Mouse (Mus musculus): ENCODE results near the gene Gm4756. TPM values are rescaled to one million over a fixed set of nuclear protein-coding genes. Genes with fewer than 3 reads are reported as not detected.
"Not testable (repeated sequence)": the region's sequence is repeated elsewhere in the genome, so short reads cannot be mapped to it uniquely, and the experiment has no call there.

Gene Gm4756
- not detected in 2 replicates for polyA plus RNA-seq (2015; fragmentation: Nextera tagmentation; extraction: Ambion mirVana)

GRCm38 (mm10) chr12:72649611-72650330 lies at the start of gene Gm4756:
TSS of gene Gm4756 (minus strand) at chr12:72649661.
- no peak within 1 kb of the TSS for H3K9ac ChIP-seq
- H3K27ac ChIP-seq (replicated peaks), result no peak within 1 kb of the TSS
- no peaks in the 10 kb centered on the region for H3K36me3 ChIP-seq
- H3K4me2 ChIP-seq, result no peak within 1 kb of the TSS
- H3K4me3 ChIP-seq, result no peak within 1 kb of the TSS
- no peak for ATAC-seq (ENCODE audit: low FRiP score, low read depth)
- no peaks in the 10 kb centered on the region for H3K4me1 ChIP-seq (replicated peaks)
- no peaks in the 10 kb centered on the region for H3K9me3 ChIP-seq
- H3K27me3 ChIP-seq, result no peaks in the 10 kb centered on the region
- 82% methylated on average over 11 of the region's 11 CpGs for WGBS

- no peak for ATAC-seq (ENCODE audit: low FRiP score, low read depth)
- H3K4me3 ChIP-seq, result no peak overlapping the region
- no peaks in the 10 kb centered on the region for H3K9me3 ChIP-seq
- H3K4me1 ChIP-seq (replicated peaks), result no peaks in the 10 kb centered on the region
- no peak overlapping the region for H3K27ac ChIP-seq (replicated peaks)
- 49% methylated on average over 9 of the region's 9 CpGs for WGBS
- H3K4me2 ChIP-seq, result no peak overlapping the region
- no peaks in the 10 kb centered on the region for H3K27me3 ChIP-seq
- H3K9ac ChIP-seq, result no peak overlapping the region
- no peaks in the 10 kb centered on the region for H3K36me3 ChIP-seq
Measured at GRCm38 (mm10) chr12:72694901-72695463, 45.5 kb upstream of the Gm4756 start.

DNA sequence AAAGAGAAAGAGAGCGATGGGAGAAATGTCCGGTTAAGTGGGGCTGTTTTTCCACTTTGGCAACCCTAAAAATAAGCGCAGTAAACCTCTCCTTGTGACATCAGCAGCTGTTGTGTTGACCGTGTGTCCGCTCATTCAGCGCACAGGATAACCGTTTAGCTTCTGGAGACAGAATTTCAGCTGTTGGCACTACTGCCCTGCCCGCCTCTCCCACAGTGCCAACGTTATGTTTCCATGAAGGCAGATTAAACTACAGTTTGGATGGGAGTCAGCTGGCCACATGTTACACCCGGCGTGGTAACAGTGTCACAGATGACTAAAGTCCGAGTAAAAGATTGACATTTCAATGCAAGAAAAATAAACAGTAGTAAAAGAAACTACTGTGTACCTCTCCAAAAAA lies 45.0 kb upstream of the Gm4756 start:
- 72% methylated on average over 12 of the region's 12 CpGs for WGBS
- no peak for ATAC-seq (ENCODE audit: low FRiP score, low read depth)
- no peaks in the 10 kb centered on the region for H3K36me3 ChIP-seq
- no peak overlapping the region for H3K9ac ChIP-seq
- no peaks in the 10 kb centered on the region for H3K9me3 ChIP-seq
- no peaks in the 10 kb centered on the region for H3K4me1 ChIP-seq (replicated peaks)
- H3K4me2 ChIP-seq, result no peak overlapping the region
- H3K27ac ChIP-seq (replicated peaks), result no peak overlapping the region
- H3K27me3 ChIP-seq, result no peaks in the 10 kb centered on the region
- H3K4me3 ChIP-seq, result no peak overlapping the region

DNA sequence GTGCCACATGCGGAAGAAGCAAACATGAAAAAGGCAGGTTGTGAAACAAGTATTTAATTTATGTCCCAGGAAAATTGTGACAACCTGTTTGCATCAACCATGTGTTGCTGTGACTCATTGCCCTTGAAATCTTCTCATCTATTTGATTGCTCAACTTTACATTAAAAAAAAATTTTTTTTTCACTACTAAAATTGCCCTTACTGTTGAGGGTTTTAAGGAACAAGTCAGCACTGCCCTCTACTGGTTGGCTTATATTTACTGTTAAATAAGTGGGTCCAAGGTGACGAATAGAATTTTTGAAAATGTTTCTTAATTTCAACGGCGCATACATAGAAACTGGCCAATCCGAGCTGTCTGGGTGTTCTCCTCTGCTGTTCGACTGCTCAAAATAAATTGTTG lies 44.4 kb upstream of the Gm4756 start:
- H3K27ac ChIP-seq (replicated peaks), result no peak overlapping the region
- H3K9me3 ChIP-seq, result no peaks in the 10 kb centered on the region

GRCm38 (mm10) chr12:72688281-72688680 lies 38.8 kb upstream of the Gm4756 start:
- not testable (repeated sequence) for H3K36me3 ChIP-seq; H3K4me2 ChIP-seq; H3K4me1 ChIP-seq (replicated peaks); H3K27me3 ChIP-seq; ATAC-seq (ENCODE audit: low FRiP score, low read depth); H3K9me3 ChIP-seq; H3K9ac ChIP-seq; H3K4me3 ChIP-seq; H3K27ac ChIP-seq (replicated peaks)
- WGBS, result 30% methylated on average over 2 of the region's 2 CpGs

More for the DNA sequence above, 44.4 kb upstream of the Gm4756 start:
- H3K4me2 ChIP-seq, result no peak overlapping the region
- no peak overlapping the region for H3K9ac ChIP-seq
- ATAC-seq (ENCODE audit: low FRiP score, low read depth), result no peak
- H3K36me3 ChIP-seq, result no peaks in the 10 kb centered on the region
- H3K4me3 ChIP-seq, result no peak overlapping the region
- no peaks in the 10 kb centered on the region for H3K4me1 ChIP-seq (replicated peaks)
- WGBS, result 49% methylated on average over 6 of the region's 6 CpGs
- no peaks in the 10 kb centered on the region for H3K27me3 ChIP-seq

- H3K4me3 ChIP-seq; H3K27ac ChIP-seq (replicated peaks); H3K9ac ChIP-seq; H3K36me3 ChIP-seq; ATAC-seq (ENCODE audit: low FRiP score, low read depth); H3K4me1 ChIP-seq (replicated peaks); H3K27me3 ChIP-seq; H3K9me3 ChIP-seq; H3K4me2 ChIP-seq: not testable (repeated sequence)
- 15% methylated on average over 6 of the region's 6 CpGs for WGBS
Measured at GRCm38 (mm10) chr12:72687741-72688140, 38.3 kb upstream of the Gm4756 start.

DNA sequence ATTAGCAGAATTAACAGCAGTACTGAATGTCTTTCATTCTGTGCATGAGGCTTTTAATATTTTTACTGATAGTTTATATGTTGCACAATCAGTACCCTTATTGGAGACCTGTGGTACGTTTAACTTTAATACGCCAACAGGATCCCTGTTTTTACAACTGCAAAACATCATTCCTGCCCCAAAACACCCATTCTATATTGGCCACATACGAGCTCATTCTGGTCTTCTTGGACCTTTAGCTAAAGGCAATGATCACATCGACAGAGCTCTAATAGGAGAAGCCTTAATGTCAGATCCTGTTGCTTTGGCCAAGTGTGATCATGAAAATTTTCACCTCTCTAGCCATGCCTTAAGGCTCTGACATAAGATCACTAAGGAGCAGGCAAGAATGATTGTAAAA lies 37.1 kb upstream of the Gm4756 start:
- ATAC-seq (ENCODE audit: low FRiP score, low read depth); H3K36me3 ChIP-seq; H3K4me3 ChIP-seq; H3K4me1 ChIP-seq (replicated peaks); H3K27ac ChIP-seq (replicated peaks); H3K27me3 ChIP-seq; H3K9ac ChIP-seq; H3K9me3 ChIP-seq; H3K4me2 ChIP-seq: not testable (repeated sequence)
- WGBS, result 81% methylated on average over 4 of the region's 4 CpGs

GRCm38 (mm10) chr12:72683612-72684011 lies 34.2 kb upstream of the Gm4756 start:
- Histone ChIP-seq H3K9ac (no peak overlapping the region), H3K9me3 (no peaks in the 10 kb centered on the region), H3K27ac (replicated peaks) (no peak overlapping the region), H3K27me3 (no peaks in the 10 kb centered on the region), H3K4me1 (replicated peaks) (no peaks in the 10 kb centered on the region), H3K4me3 (no peak overlapping the region), H3K36me3 (no peaks in the 10 kb centered on the region), H3K4me2 (no peak overlapping the region)
- WGBS, result 97% methylated on average over 3 of the region's 3 CpGs
- no peak for ATAC-seq (ENCODE audit: low FRiP score, low read depth)

DNA sequence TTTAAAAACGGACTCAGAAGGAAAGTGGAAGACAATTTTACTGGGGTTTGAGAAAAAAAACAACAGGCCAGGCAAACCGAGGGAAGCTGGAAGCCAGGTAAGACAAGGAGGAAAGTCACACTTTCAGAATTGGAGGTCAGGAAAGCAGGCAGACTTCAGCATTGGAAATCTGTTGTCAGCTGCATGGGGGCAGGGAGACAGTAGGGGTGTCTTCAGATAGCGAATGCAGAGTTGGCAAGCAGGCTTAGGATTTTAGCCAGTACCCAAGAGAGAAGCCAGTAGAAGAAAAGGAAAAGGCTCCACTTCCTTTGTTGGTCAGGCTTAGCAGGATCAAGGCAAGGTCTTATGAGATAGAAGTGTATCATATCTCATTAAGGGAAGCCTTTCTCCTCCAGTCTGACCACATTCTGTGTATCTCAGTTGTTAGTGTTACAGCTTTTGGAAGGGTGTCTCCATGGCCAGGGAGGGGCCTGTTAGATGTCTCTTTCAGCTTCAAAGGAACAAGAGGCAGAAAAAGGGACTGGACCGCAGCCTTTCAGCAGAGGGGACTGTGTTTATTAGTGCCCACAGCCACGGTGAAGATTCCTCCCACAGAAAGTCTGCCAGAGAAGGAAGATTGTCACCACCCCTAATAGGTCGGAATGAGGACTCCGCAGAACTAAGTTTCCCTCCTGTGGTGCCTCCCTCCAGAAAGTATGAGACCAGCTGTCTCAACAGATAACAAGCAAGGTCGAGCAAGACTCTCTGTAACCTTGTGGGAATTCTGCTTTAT lies 33.2 kb upstream of the Gm4756 start:
- Histone ChIP-seq H3K4me3 (no peak overlapping the region), H3K27ac (replicated peaks) (no peak overlapping the region), H3K36me3 (no peaks in the 10 kb centered on the region), H3K9ac (no peak overlapping the region), H3K27me3 (no peaks in the 10 kb centered on the region), H3K4me2 (no peak overlapping the region), H3K9me3 (no peaks in the 10 kb centered on the region), H3K4me1 (replicated peaks) (no peaks in the 10 kb centered on the region)
- WGBS, result 64% methylated on average over 8 of the region's 8 CpGs
- no peak for ATAC-seq (ENCODE audit: low FRiP score, low read depth)

GRCm38 (mm10) chr12:72681919-72682318 lies 32.5 kb upstream of the Gm4756 start:
- Histone ChIP-seq H3K36me3 (no peaks in the 10 kb centered on the region), H3K4me2 (no peak overlapping the region), H3K27me3 (no peaks in the 10 kb centered on the region), H3K4me1 (replicated peaks) (no peaks in the 10 kb centered on the region), H3K4me3 (no peak overlapping the region), H3K9me3 (no peaks in the 10 kb centered on the region), H3K9ac (no peak overlapping the region), H3K27ac (replicated peaks) (no peak overlapping the region)
- WGBS, result 92% methylated on average over 1 of the region's 1 CpGs
- no peak for ATAC-seq (ENCODE audit: low FRiP score, low read depth)

DNA sequence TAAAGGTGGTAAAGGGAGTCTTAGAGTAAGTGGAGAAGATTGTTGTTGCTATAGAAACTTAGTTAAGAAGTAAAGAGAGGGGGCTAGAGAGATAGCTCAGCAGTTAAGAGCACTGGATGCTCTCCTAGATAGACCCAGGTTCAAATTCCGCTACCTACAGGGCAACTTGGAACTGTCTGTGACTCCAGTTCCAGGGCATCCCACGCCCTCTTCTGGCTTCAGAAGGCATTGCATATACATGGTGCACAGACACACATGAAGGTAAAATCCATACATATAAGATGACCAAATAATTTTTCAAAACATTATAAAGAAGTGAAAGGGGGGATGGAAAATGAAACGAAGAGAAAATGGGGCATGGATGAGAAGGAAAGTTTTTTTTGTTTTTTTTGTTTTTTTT lies 30.2 kb upstream of the Gm4756 start:
- WGBS, result 82% methylated on average over 3 of the region's 3 CpGs

DNA sequence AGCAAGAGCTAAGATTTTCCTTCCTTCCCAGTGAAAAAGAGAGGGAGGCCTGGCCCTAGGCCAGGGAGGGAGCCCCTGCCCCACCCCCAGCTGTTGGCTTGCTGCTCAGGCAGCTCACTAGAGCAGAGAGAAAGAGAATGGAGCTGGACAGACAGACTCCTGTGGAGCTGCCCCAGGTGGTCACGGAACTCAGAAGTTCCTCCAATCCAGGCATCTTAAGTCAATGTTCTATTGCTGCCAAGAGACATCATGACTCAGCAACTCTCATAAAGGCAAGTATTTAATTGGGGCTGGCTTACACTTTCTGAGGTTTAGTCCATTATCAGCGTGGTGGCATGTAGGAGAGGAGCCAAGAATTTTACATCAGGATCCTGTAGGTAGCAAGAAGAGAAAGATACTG lies 25.4 kb upstream of the Gm4756 start:
- Histone ChIP-seq H3K4me3 (no peak overlapping the region), H3K4me1 (replicated peaks) (no peaks in the 10 kb centered on the region), H3K4me2 (no peak overlapping the region), H3K36me3 (no peaks in the 10 kb centered on the region), H3K27me3 (no peaks in the 10 kb centered on the region), H3K9me3 (no peaks in the 10 kb centered on the region), H3K27ac (replicated peaks) (no peak overlapping the region), H3K9ac (no peak overlapping the region)
- ATAC-seq (ENCODE audit: low FRiP score, low read depth), result no peak
- WGBS, result 55% methylated on average over 2 of the region's 2 CpGs

More for the DNA sequence above, 30.2 kb upstream of the Gm4756 start:
- H3K4me3 ChIP-seq, result no peak overlapping the region
- no peak for ATAC-seq (ENCODE audit: low FRiP score, low read depth)
- no peaks in the 10 kb centered on the region for H3K27me3 ChIP-seq
- no peaks in the 10 kb centered on the region for H3K4me1 ChIP-seq (replicated peaks)
- H3K27ac ChIP-seq (replicated peaks), result no peak overlapping the region
- no peaks in the 10 kb centered on the region for H3K36me3 ChIP-seq
- H3K9ac ChIP-seq, result no peak overlapping the region
- H3K9me3 ChIP-seq, result no peaks in the 10 kb centered on the region
- H3K4me2 ChIP-seq, result no peak overlapping the region
